Mouse (Mus musculus): ENCODE measurements around the gene Spic. TPM values are rescaled to one million over a fixed set of nuclear protein-coding genes. Genes with fewer than 3 reads are reported as not detected.

Gene Spic
- polyA plus RNA-seq, 1 experiment from 2014 or later: not detected

Other genes starting within 250 kb of the Spic start
- gene Sycp3, start 225.4 kb downstream of the Spic start, polyA plus RNA-seq (2015; fragmentation: Nextera tagmentation; extraction: Ambion mirVana): 0.51 and 0.72 TPM in 2 replicates
- gene Chpt1, start 180.9 kb downstream of the Spic start, polyA plus RNA-seq (2015; fragmentation: Nextera tagmentation; extraction: Ambion mirVana): 7.7 and 8.0 TPM in 2 replicates
- gene Mybpc1, start 79.9 kb downstream of the Spic start, polyA plus RNA-seq (2015; fragmentation: Nextera tagmentation; extraction: Ambion mirVana): 1.5 and 1.9 TPM in 2 replicates
- 159 and 165 TPM in 2 replicates for gene Arl1, start 45.8 kb upstream of the Spic start, polyA plus RNA-seq (2015; fragmentation: Nextera tagmentation; extraction: Ambion mirVana)
- 8.0 and 10.9 TPM in 2 replicates for gene Utp20, start 141.8 kb upstream of the Spic start, polyA plus RNA-seq (2015; fragmentation: Nextera tagmentation; extraction: Ambion mirVana)
- 0.15 and 0.20 TPM in 2 replicates for gene Slc5a8, start 201.0 kb upstream of the Spic start, polyA plus RNA-seq (2015; fragmentation: Nextera tagmentation; extraction: Ambion mirVana)